Mouse (Mus musculus) v-Abl transformed pro-B cells (cell line): Measurements from ENCODE around the gene R3hdm2.

Experiments used
- in situ Hi-C, 2 experiments: fragments of 400-800 bp; cut with MboI; formaldehyde crosslinking; loops; one replicate each; pipeline ENCODE4 v1.15.1; 2025; ENCODE audit not compliant: unreplicated experiment in 2 of 2

R3hdm2 gene

DNA sequence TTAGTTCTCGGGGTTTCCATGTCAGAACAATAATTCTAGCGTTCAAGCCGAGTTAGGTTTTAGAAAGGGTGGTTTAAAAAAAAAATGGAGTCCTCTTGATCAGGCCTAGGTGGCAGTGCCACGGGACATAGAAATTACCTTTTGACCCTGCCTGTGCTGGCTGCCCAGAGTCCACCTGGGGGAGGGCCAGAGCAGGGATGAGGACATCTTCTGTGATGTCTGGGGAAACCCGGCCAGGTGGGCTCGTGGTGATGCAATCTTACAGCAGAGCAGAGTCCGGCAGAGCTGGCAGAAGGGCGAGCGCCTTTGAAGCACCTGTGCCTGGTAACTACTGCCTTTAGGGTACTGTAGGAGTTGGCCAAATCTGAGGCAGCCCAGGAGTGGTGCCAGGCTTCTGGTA lies 27.9 kb upstream of the R3hdm2 start:
- in situ Hi-C loops = loop anchor here in 1 of 2 experiments (25.0 kb wide), 1 partner anchor 560 kb away; no protein-coding TSS in a partner anchor

DNA sequence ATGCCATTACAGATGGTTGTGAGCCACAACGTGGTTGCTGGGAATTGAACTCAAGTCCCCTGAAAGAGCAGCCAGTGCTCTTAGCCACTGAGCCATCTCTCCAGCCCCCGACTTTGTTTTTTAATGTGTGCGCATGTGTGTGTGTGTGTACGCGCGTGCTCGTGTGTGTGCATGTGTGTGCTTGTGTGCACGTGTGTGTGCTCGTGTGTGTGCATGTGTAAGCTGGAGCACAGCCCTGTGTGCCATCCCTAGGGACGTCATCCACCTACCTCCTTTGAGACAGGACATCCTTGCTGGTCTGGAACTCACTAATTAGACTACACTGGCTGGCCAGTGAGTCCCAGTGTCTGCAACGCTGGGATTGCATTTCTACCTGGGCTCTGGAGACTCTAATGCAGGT lies 27.4 kb upstream of the R3hdm2 start:
- in situ Hi-C loops = loop anchor here in 1 of 2 experiments (25.0 kb wide), 1 partner anchor 560 kb away; no protein-coding TSS in a partner anchor

DNA sequence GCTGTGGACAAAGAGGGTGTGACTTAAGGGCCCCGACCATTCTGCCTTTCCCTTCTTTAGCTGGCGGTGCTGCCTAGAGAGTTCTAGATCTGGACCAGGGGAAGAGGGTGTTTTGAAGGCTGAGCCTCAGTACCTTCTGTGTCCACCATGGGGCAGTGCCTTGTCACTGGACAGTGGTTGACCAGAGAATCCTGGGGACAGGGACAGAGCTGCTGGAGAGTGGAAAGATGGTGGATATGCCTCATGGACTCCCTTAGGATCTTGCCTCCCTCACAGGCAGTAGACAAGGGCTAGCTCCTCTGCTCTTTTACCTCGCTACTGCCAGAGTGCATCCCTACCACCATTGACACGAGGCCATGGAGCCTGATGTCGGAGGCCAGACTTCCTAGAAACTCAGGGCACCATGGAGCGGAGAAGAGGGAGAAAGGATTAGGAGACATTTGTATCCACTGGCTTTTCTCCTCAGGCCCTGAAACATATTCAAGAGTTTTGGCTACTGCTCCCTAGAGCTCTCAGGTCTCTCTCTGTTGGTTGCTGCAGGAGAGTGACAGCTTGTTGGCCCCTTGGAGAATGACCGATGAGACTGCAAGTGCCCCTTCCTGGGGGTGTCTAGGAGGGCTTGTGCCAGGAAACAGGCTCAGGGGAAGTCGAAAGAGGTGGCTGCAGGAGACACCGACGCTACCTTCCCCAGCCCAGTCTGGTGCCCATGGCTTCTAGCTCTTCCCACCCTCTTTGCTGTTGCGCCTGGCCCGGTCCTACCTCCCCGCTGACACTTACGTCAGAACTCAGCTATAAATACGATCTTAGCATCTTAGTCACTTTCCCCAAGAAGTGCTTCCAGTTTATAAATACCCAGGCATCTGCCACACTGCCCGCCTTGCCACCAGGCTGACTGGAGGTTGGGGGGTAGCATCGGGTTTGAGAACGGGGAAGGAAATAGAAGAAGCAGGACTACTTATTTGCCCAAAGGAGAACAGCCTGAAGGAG lies 25.9 kb upstream of the R3hdm2 start, which contains the start of gene Inhbe:
Inhbe (minus strand) TSS at position 503 of the 987 bp plus-strand sequence.
- in situ Hi-C loops = loop anchor here in 1 of 2 experiments (25.0 kb wide), 1 partner anchor 558 kb away; no protein-coding TSS in a partner anchor

DNA sequence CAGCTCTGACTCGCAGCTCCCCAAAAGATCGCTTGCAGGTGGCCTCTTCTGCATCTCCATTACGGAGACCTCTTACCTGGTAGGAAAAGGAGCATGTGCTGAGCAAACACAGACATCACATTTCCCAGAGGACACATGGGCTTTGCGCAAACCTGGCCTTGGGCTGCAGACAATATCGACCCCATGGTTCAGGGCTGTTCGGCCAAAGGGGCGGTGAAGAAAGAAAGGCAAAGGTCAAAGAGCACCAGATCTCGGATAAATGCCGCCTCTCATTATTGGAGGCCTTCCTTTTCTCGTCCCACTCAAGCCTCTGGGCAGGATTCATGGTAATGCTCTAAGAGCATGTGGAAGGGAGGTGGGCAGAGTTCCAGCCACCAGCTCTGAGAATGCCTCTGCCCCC lies 24.8 kb upstream of the R3hdm2 start:
- in situ Hi-C loops = loop anchor here in 1 of 2 experiments (25.0 kb wide), 1 partner anchor 557 kb away; no protein-coding TSS in a partner anchor

DNA sequence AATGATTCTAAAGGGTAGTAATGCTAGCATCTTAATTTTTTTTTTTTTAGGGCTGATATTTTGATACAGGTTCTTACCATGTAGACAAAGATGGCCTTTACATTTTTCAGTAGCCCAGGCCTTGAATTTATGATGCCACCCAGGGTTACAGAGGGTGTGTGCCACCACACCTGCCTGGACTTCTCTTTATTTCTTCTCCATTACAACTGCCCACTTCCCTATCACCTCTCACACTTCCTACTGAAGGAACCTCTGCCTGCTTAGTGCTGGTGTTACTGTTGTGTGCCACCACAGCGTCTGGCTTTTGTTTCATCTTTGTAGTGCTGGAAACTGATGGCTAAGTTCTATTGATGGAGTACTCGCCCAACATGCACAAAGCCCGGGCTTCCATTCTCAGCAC lies 19.4 kb upstream of the R3hdm2 start:
- in situ Hi-C loops = loop anchor here in 1 of 2 experiments (25.0 kb wide), 1 partner anchor 552 kb away; no protein-coding TSS in a partner anchor

DNA sequence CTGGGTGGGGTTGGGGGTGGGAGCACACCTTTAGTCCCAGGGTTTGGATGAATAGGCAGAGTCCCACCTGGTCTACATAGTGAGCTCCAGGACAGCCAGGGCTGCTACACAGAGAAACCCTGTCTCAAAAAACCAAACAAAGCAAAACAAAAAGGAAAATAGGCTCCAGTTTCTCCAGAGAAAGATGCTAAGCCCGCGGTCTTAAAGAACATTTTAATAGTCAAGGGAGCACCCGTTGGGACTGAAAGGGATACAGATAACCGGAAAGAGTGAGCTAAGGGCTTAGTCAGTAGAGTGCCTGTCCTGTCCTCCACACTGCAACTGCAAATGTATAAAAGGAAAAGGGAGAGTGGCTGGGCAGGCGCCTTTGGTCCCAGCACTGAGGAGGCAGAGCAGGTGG lies 13.0 kb upstream of the R3hdm2 start:
- in situ Hi-C loops = loop anchor here in 1 of 2 experiments (25.0 kb wide), 1 partner anchor 545 kb away; no protein-coding TSS in a partner anchor

DNA sequence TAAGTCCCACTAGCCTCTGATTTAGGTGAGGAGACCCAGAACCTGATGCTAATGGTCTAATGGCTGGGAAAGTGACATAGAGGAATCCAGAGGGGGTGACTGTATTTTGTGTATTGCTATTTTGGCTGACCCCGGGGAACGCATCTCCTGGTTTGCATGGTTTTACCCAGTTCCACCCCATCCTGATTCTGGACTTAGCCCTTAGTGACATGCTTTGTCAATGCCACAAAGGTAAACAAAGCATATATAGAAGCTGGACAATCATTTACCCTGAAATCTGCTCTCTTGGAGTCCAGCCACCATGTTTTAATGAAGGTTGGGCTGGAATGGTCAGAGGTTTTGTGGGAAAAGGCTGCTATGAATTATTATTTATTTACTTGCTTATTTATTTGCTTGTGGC lies 11.9 kb upstream of the R3hdm2 start:
- in situ Hi-C loops = loop anchor here in 1 of 2 experiments (25.0 kb wide), 1 partner anchor 544 kb away; no protein-coding TSS in a partner anchor

DNA sequence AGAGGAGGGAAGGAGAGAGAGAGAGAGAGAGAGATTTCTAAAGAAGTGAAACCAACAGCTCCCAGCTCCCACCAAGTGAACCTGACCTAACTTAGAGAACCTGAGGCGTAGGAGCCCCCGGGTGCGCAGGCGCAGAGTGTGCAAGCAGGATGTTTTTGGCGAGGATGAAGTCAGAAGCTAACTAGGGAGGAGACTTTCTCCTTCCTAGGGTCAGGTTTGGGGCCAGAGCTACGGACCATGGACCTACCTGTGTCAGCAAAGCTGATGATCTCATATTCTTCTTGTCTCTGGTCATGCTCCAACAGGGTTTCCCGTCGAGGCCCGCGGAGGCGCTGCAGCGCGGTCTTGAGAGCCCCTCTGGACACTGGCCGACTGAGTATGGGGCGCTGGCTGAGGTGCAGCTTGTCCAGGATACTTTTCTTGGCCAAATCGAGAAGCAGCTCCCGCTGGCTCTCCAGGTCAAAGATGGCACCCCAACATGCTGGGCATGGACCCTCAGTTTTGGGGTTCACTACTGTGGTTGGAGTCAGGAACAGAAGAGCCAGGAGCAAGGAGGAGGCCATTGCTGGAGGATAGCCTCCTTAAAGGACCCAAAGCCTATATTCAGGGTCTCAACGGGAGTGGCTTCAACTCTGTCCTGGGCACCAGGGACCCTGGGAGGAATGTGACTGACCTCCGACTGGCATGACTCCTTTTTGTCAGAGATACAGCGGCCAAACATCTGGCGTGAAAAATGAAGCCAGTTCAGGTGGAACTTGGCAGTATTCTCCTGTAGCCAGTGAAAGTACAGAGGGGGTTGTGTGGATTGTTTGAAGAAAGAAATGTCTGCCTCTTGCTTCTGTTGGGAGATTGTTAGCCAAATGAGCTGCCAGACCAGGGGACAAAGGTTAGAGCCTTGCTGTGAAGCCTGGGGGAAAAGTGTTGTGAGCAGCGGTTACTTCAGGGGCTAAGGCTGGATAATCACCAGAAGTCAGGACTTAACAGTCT lies 10.0 kb upstream of the R3hdm2 start, which contains the start of gene Inhbc:
Inhbc (minus strand) TSS at position 598 of the 987 bp plus-strand sequence.
- in situ Hi-C loops = loop anchor here in 1 of 2 experiments (25.0 kb wide), 1 partner anchor 542 kb away; no protein-coding TSS in a partner anchor

DNA sequence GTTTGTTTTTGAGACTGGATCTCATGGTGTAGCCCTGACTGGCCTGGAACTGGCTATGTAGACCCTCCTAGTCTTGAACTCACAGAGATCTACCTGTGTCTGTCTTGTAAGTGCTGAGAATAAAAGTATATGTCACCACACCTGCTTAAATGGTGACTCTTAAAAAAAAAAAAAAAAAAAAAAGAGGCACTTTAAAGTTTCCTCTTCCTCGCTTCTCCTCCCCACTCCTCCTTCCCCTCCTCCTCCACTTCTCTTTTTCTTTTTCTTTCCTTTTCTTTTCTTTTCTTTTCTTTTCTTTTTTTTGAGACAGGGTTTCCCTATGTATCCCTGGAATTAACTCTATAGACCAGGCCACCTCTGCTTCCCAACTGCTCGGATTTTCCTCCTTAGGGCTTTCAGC lies 9.1 kb upstream of the R3hdm2 start:
- in situ Hi-C loops = loop anchor here in 1 of 2 experiments (25.0 kb wide), 1 partner anchor 541 kb away; no protein-coding TSS in a partner anchor

DNA sequence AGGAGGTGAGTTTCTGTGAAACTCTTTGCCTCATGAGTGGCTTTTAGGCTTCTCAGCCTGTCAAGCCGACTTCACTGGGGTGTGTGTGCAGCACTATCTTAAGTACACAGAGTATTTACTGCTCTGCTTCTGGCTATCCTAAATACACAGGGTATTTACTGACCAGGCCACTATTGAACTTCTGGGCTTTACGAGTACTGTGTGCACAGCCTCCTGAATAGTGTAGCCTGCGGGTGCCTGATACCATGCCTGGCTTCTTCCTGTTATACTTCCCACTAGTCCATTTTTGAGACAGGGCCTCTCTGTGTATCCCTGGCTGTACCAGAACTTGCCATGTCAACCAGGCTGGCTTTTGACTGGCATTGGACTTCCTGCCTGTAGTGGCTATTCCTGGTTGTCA lies 2.4 kb upstream of the R3hdm2 start:
- in situ Hi-C loops = no loop called here

DNA sequence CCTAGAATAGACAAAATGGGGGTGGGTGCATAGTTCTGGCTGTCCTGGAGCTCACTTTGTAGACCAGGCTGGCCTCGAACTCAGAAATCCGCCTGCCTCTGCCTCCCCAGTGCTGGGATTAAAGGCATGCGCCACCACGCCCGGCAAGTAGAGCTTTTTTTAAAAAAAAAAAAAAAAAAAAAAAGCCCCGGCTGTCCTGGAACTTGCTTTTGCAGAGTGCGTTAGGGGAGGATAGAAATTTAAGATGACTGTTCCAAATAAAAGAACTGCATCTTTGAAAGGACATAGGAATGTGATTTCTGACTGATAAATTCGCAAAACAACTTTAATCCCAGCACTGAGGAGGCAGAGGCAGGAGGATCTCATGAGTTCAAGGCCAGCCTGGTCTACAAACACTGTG lies 473 bp upstream of the R3hdm2 start:
- in situ Hi-C loops = no loop called here

DNA sequence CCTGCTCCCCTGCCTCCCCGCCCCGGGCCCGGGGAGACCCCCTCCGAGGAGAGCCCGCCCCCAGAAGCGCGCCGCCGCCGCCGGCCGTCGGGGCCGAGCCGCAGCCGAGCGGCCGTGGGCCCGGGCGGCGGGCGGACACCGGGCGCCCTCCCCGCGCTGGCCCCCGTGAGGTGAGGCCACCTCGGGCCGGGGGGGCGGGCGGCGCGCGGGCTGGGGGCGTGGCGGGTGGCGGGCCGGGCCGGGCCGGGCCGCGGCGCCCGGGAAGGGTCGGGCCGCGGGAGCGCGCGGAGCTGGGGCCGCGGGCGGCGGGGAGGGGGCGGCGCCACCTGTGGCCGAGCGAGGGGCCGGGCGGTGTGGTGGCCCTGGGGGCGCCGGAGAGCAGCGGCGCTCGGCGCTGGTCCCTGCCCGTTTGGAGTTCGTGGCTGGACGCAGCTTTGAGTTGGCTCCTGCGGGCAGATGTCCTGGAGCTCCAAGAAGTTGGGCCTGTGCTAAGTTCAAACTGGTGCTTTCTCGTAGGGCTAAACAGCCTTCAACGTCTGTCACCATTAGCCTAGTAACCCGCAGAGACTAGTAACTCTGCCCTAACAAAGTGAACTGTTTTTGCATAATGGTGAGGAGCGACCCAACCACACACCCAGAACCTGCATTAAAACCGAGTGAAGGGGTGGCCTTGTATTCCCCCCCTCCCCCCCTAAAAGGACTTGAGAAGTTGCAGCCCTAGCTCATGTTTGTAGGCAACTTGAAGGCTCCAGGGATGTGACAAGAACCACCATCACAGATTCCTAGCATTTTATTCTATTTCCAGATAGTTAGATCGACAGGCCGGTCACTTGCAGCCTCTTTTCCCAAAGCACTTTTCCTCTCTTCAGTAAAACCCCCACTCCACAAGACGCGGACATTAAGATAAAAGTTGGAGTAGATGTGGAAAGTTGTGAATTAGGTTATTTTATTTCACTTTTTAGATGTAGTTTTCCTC lies 928 bp downstream of the R3hdm2 start:
- in situ Hi-C loops = no loop called here

DNA sequence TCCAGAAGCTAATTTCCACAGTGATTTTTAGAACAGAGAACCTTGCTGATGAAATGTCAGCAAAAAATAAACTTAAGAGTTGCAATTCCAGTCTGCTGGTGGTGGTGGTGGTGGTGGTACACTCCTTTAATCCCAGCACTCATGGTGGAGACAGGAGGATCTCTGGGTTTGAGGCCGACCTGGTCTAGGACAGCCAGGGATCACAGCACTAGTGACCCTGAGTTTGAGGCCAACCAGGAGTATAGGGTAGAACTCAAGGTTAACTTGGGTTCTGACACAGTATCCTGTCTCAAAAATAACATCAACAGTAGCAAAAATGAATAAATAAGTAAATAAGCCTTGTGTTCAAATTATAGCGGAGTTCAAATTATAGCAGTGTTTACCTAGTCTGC lies 1.6 kb downstream of the R3hdm2 start:
- in situ Hi-C loops = no loop called here

DNA sequence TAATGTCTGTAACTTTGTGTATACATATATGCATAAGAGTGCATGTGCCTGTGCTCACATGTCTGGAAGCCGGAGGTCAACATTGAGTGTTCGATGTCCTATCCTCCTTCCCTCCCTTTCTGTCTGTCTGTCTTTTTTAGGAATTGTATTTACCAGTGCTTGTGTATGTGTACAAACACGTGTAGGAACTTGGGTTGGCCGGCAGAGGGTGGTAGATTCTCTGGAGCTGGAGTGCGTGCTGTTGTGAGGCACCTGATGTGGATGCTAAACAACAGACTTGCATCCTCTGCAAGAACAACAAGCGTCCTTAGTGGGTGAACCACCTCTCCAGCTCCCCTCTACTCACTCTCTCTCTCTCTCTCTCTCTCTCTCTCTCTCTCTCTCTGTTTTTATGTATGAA lies 11.6 kb downstream of the R3hdm2 start:
- in situ Hi-C loops = no loop called here

DNA sequence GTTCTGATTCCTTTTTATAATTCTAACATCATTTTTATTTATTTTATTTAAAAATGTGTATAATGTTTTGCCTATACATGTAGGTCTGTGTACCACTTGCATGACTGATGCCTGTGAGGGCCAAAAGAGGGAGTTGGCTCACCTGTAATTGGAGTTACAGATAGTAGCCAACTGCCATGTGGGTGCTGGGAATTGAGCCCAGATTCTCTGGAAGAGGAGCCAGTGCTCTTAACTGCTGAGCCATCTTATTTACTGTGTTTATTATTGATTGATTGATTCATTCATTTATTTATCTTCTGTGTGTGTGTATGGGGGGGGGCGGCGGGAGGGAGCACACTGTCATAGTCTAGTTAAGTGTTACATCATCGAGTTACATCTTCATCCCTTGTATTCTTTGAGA lies 24.6 kb downstream of the R3hdm2 start:
- in situ Hi-C loops = no loop called here

DNA sequence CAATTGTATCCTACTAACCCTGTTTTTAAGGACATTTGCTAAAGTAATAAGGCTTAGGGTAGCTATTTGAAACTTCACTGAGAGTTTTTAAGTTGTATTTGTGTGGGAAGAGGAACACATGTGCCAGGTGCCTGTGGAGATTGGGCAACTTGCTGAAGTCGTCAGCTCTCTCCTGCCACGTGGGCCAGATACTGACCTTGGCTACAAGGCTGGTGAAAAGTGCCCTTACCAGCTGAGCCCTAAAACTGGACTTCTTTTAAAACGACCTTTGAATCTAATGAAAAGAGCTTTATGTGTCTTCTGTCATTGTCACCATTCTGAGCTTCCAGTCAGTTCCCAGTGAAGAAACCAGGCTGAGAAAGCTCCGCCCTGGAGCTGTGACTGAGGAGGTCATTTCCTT lies 27.3 kb downstream of the R3hdm2 start:
- in situ Hi-C loops = no loop called here

DNA sequence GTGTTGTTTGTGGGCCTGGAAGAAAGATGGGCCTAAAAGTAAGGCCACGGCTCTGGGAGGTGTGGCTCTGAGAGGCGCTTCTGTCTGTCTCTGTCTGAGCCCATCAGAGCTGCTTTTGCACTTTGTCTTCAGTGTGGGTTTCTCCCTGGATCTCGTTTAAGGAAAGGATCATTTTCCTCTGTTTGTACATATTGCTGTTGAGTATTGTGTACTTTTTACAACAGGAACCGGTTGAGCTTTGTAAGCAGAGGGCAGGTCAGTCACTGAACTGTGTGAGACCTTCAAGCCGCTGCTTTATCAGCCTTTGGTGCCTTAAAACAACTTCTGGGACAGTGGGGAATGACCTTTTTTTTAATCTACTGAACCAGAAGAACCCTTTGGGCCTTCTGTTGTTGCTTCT lies 32.0 kb downstream of the R3hdm2 start:
- in situ Hi-C loops = no loop called here

DNA sequence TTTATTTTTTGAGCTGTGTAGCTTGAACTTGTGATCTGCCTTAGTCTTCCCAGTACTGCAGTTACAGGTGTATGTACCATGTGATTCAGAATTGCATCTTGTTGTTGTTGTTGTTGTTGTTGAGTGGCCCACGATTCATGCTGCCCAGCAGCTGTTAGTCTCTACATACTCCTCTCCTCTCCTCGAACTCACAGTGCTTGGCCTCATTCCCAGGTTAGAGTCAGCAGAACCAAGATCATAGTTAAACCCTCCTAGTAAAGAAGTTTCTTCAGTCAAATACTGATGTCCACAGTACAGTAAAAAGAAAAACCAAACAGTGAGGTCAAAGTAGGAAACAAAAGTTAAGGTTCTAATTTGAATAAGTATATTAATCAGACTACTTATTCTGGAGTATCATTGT lies 32.6 kb downstream of the R3hdm2 start:
- in situ Hi-C loops = no loop called here

DNA sequence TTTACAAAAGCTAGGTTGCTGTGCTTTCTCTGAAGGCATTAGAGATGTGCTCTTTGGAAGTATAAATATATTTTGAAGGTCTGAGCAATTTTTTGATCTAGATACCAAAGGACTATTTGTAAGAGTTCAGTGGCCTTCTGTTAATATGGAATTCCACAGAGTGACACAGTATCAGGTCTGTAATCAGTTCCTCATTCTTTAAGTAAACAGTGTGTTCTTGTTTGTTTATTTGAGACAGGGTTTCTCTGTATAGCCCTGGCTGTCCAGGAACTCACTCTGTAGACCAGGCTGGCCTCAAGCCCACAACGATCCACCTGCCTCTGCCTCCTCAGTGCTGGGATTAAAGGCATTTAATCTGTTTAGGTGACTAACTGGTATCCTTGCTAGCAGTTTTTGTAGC lies 33.5 kb downstream of the R3hdm2 start:
- in situ Hi-C loops = no loop called here
